Mouse (Mus musculus): Measurements from ENCODE around the gene Cox8b.

GRCm38 (mm10) chr7:140894611-140895010 is 5.6 kb downstream of the Cox8b start:
- no peak for TF ChIP-seq CTCF (IDR thresholded peaks at IDR 0.05)
- no peak for TF ChIP-seq EP300 (IDR thresholded peaks at IDR 0.05)
